9 mouse cellular contexts compared by ENCODE assay signal in genomic region chr16:21640766-21641499, GRCm38 (mm10). TPM values are rescaled to one million over a fixed set of nuclear protein-coding genes. Genes with fewer than 3 reads are reported as not detected.
DNase-seq lines count a peak whose midpoint lies in the region; ATAC-seq lines count a peak whose summit lies in the region.
"Had no signal": no experiment of that assay in that cellular context is flagged by ENCODE, and none has a peak within 500 bp of the region (broad histone marks: within the 10 kb centered on the region; RNA-seq: fewer than 3 reads in every experiment).

No protein-coding gene starts in this region.

- H3K4me2 ChIP-seq in hindbrain, embryonic 15.5 days = no peak overlapping the region
- H3K4me2 ChIP-seq in hindbrain, embryonic 11.5 days (replicated peaks; ENCODE audit: low read depth, low read length) = no peak overlapping the region
- H3K4me2 ChIP-seq in kidney, embryonic 14.5 days (replicated peaks; ENCODE audit: low read depth, low read length) = no peak overlapping the region
- H3K4me2 ChIP-seq: limb, embryonic 15.5 days had no signal

- H3K9me3 ChIP-seq in hindbrain, embryonic 15.5 days = no peaks in the 10 kb centered on the region
- H3K9me3 ChIP-seq in hindbrain, embryonic 11.5 days (ENCODE audit: control insufficient read depth, low read length) = no peaks in the 10 kb centered on the region
- H3K9me3 ChIP-seq in kidney, embryonic 14.5 days (ENCODE audit: control insufficient read depth, low read length) = no peaks in the 10 kb centered on the region
- H3K9me3 ChIP-seq: limb, embryonic 15.5 days had no signal

- H3K4me3 ChIP-seq in hindbrain, embryonic 15.5 days = no peak overlapping the region
- H3K4me3 ChIP-seq in hindbrain, embryonic 11.5 days (ENCODE audit: low read depth, low read length) = no peak overlapping the region
- H3K4me3 ChIP-seq in kidney, embryonic 14.5 days (ENCODE audit: low read length) = no peak overlapping the region
- H3K4me3 ChIP-seq: limb, embryonic 15.5 days had no signal

- 0 out of 2 replicates have a peak overlapping the region, but pooled peaks have one; percentile 8 for H3K27ac ChIP-seq in hindbrain, embryonic 15.5 days (replicated peaks)
- H3K27ac ChIP-seq in hindbrain, embryonic 11.5 days (ENCODE audit: low read depth, low read length) = no peak overlapping the region
- H3K27ac ChIP-seq in kidney, embryonic 14.5 days (ENCODE audit: low read depth, low read length) = peak overlapping the region; percentile 69; the same call in 1 of the 2 replicates

- H3K9ac ChIP-seq in hindbrain, embryonic 15.5 days = no peak overlapping the region
- no peak overlapping the region for H3K9ac ChIP-seq in hindbrain, embryonic 11.5 days (ENCODE audit: low read depth, low read length)
- H3K9ac ChIP-seq in kidney, embryonic 14.5 days (ENCODE audit: low read depth, low read length) = no peak overlapping the region
- H3K9ac ChIP-seq: limb, embryonic 15.5 days had no signal

- no peak for DNase-seq in hindbrain, embryonic 11.5 days (ENCODE audit: low spot score)
- peak; percentile 36 for DNase-seq in lung, postnatal 10 days
- DNase-seq in frontal cortex, postnatal 25 days (ENCODE audit: low spot score in 2 of 2) = no peak
- DNase-seq in retina, embryonic 14.5 days (ENCODE audit: low spot score) = no peak
- DNase-seq: embryo, embryonic 11 days had no signal

- no peaks in the 10 kb centered on the region for H3K27me3 ChIP-seq in hindbrain, embryonic 15.5 days
- H3K27me3 ChIP-seq in hindbrain, embryonic 11.5 days (ENCODE audit: control insufficient read depth, insufficient read depth, low read length) = no peaks in the 10 kb centered on the region
- H3K27me3 ChIP-seq in kidney, embryonic 14.5 days (ENCODE audit: control insufficient read depth, insufficient read depth, low read length) = no peaks in the 10 kb centered on the region
- H3K27me3 ChIP-seq: limb, embryonic 15.5 days had no signal

- ATAC-seq in hindbrain, embryonic 15.5 days (ENCODE audit: low FRiP score, low read depth) = no peak
- ATAC-seq in hindbrain, embryonic 11.5 days (ENCODE audit: low FRiP score) = no peak
- ATAC-seq in granulocyte monocyte progenitor cell, adult 5-6 weeks (replicated peaks; ENCODE audit: poor library complexity, severe bottlenecking) = peak; percentile 31
- ATAC-seq in kidney, embryonic 14.5 days (ENCODE audit: low FRiP score, low TSS enrichment) = no peak

- no peaks in the 10 kb centered on the region for H3K36me3 ChIP-seq in hindbrain, embryonic 15.5 days
- H3K36me3 ChIP-seq in hindbrain, embryonic 11.5 days (ENCODE audit: control insufficient read depth, insufficient read depth, low read length) = no peaks in the 10 kb centered on the region
- H3K36me3 ChIP-seq in kidney, embryonic 14.5 days (ENCODE audit: control insufficient read depth, insufficient read depth, low read length) = no peaks in the 10 kb centered on the region
- H3K36me3 ChIP-seq: limb, embryonic 15.5 days had no signal

- 87% methylated on average over 7 of the region's 7 CpGs for WGBS in hindbrain, embryonic 15.5 days
- 84% methylated on average over 7 of the region's 7 CpGs for WGBS in hindbrain, embryonic 11.5 days
- WGBS in kidney, embryonic 14.5 days = 79% methylated on average over 7 of the region's 7 CpGs

- peaks cover 12% of the 10 kb centered on the region; the same call in 1 of the 2 replicates for H3K4me1 ChIP-seq in hindbrain, embryonic 15.5 days (replicated peaks)
- H3K4me1 ChIP-seq in hindbrain, embryonic 11.5 days (replicated peaks; ENCODE audit: control insufficient read depth, insufficient read depth, low read length) = no peaks in the 10 kb centered on the region
- H3K4me1 ChIP-seq in kidney, embryonic 14.5 days (ENCODE audit: control insufficient read depth, insufficient read depth, low read length) = peaks cover 15% of the 10 kb centered on the region

RNA-seq across cellular contexts. Expression of gene 2510009E07Rik, which starts 53.5 kb away (rescaled TPM):
- polyA plus RNA-seq in hindbrain, embryonic 15.5 days (2015; fragmentation: Nextera tagmentation; extraction: Ambion mirVana) = 49.9 and 53.2 TPM in 2 replicates
- polyA plus RNA-seq in hindbrain, embryonic 11.5 days (2014; fragmentation: Nextera tagmentation; extraction: Ambion mirVana) = 28.1 and 33.8 TPM in 2 replicates
- total RNA-seq in granulocyte monocyte progenitor cell, adult 5-6 weeks (2014; fragmentation: Nextera tagmentation) = 0.51 and 1.5 TPM in 2 replicates
- total RNA-seq in granulocyte monocyte progenitor cell, adult 5-6 weeks (2017) = 0.13 and 0.52 TPM in 2 replicates
- polyA plus RNA-seq in kidney, embryonic 14.5 days (2014; fragmentation: Nextera tagmentation; extraction: Ambion mirVana) = 8.0 and 12.5 TPM in 2 replicates
